Mouse (Mus musculus) mouse embryonic stem cell (cell line): Measurements from ENCODE around the gene Fate1.

Experiments
- in situ Hi-C, 2 experiments: fragments of 300-500 bp; cut with MboI; formaldehyde crosslinking; loops; 1 replicate in 1 of 2; 3 replicates in 1 of 2; pipeline ENCODE4 v1.14.3; 2019 to 2020; ENCODE audit warnings: low sequenced_read_pairs in 2 of 2, low pct_unique_long_range_greater_than_20kb in 1 of 2, mixed read lengths in 1 of 2; ENCODE audit not compliant: unreplicated experiment in 1 of 2

Fate1 gene

DNA sequence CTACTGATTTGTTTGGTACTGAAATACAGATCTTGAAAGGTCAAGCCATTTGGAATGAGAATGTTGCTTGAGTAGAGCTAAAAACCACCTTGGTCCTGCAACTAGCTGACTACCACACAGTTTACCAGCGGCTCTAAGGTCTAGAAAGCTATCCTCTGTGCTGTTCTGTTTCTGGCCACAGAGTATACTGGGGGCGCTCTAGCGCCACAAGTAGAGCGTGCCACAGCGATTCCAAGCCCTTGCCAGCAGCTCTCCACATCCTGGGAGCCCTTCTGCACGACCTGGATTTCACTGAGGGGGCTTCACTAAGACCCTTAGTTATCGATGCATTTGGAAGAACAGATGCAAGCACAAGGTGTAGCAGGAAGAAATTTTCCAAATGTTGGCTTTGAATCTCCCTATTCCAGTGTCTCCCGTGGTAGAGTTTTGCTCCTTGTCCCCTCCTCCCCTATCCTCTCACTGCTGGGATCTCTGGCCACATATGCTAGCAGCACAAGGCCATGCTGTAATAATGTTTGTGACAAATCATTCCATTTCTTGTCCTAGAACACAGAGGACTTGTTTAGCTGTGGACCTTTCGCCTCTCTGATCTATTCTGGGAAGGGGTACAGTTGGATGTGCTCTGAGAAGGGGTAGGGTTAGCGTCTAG, 50.1 kb downstream of the Fate1 start:
- in situ Hi-C loops: loop anchor here (25.0 kb wide), 3 partner anchors 614 to 789 kb away; partner anchors contain the start of gene Gabra3 (in 1 of the 2)

DNA sequence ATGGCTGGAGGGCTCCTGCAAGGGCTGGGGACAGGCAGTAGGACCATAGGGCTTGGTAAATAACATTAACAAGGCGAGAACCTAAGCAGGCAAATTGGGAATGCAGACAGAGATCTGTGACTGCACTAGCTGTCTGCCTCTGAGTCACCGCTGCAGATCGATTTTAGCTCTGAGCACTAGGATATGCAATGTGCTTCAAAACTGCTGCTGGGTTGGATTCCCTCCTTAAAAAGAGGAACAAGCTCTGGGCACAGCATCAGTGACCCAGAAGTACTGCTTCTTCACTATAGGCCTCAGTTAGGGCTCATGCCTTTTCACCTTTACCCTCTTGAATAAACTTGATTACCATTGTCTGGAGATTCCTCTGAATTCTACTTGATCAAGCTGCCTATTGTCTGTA, 50.8 kb downstream of the Fate1 start:
- in situ Hi-C loops: loop anchor here (25.0 kb wide), 3 partner anchors 614 to 789 kb away; partner anchors contain the start of gene Gabra3 (in 1 of the 2)
